Comparison of ENCODE assay signal across 28 mouse cellular contexts in genomic region chr5:122293131-122293530, GRCm38 (mm10). TPM values are rescaled to one million over a fixed set of nuclear protein-coding genes. Genes with fewer than 3 reads are reported as not detected.
DNase-seq lines count a peak whose midpoint lies in the region; ATAC-seq and TF ChIP-seq lines count a peak whose summit lies in the region.
"Had no signal": no experiment of that assay in that cellular context is flagged by ENCODE, and none has a peak within 500 bp of the region (broad histone marks: within the 10 kb centered on the region; RNA-seq: fewer than 3 reads in every experiment).

No protein-coding gene starts in this region.

- H3K36me3 ChIP-seq in heart, embryonic 14.5 days (ENCODE audit: control insufficient read depth, insufficient read depth, low read length): peaks cover 9% of the 10 kb centered on the region
- H3K36me3 ChIP-seq in liver, adult 2 months (ENCODE audit: control insufficient read depth, insufficient read depth, low read length): no peaks in the 10 kb centered on the region
- peaks cover 20% of the 10 kb centered on the region for H3K36me3 ChIP-seq in liver, embryonic 12.5 days
- H3K36me3 ChIP-seq in stomach, embryonic 16.5 days (ENCODE audit: control insufficient read depth, insufficient read depth, low read length): no peaks in the 10 kb centered on the region
- H3K36me3 ChIP-seq: embryonic facial prominence, embryonic 15.5 days had no signal

- peaks cover 49% of the 10 kb centered on the region for H3K79me2 ChIP-seq in liver, adult 2 months (ENCODE audit: control insufficient read depth, insufficient read depth, low read length)

- no peak for TF ChIP-seq POLR2A in liver, adult 2 months (IDR thresholded peaks at IDR 0.05; ENCODE audit: extremely low read depth, insufficient read depth, low read length)

- ATAC-seq in heart, embryonic 14.5 days (ENCODE audit: insufficient number of reproducible peaks, insufficient read depth, low FRiP score, low read depth): no peak
- ATAC-seq in liver, embryonic 12.5 days: no peak
- no peak for ATAC-seq in stomach, embryonic 16.5 days (ENCODE audit: insufficient read depth, low FRiP score)
- ATAC-seq: activated CD4-positive, CD25-positive, alpha-beta regulatory T cell, adult 4 months; forebrain, postnatal 0 days; hindbrain, embryonic 16.5 days; midbrain, embryonic 16.5 days had no signal

- intact Hi-C loops in gastrocnemius, adult 2 months (cut with DNase I): no loop called here
- intact Hi-C loops in heart, postnatal 36 days (cut with DNase I): no loop called here

- no peak overlapping the region for H3K9ac ChIP-seq in heart, embryonic 14.5 days (ENCODE audit: low read length)
- H3K9ac ChIP-seq in liver, adult 2 months (ENCODE audit: low read depth, low read length): no peak overlapping the region
- no peak overlapping the region for H3K9ac ChIP-seq in liver, embryonic 12.5 days
- no peak overlapping the region for H3K9ac ChIP-seq in stomach, embryonic 16.5 days (ENCODE audit: low read length)
- H3K9ac ChIP-seq: embryonic facial prominence, embryonic 15.5 days; forebrain, postnatal 0 days; liver, embryonic 14.5 days; lung, embryonic 14.5 days had no signal

- peaks cover 26 to 45% of the 10 kb centered on the region in 2 experiments for H3K4me1 ChIP-seq in heart, embryonic 14.5 days (ENCODE audit: control insufficient read depth in 2 of 2, insufficient read depth in 2 of 2, low read length in 2 of 2)
- H3K4me1 ChIP-seq in liver, adult 2 months (ENCODE audit: control insufficient read depth, insufficient read depth, low read length): peaks cover 40% of the 10 kb centered on the region
- peaks cover 53% of the 10 kb centered on the region for H3K4me1 ChIP-seq in liver, embryonic 12.5 days
- peaks cover 45% of the 10 kb centered on the region for H3K4me1 ChIP-seq in stomach, embryonic 16.5 days (ENCODE audit: control insufficient read depth, insufficient read depth, low read length)

- peak overlapping the region; percentile 45 for H3K4me3 ChIP-seq in gastrocnemius, adult 2 months
- H3K4me3 ChIP-seq in heart, embryonic 14.5 days (ENCODE audit: control insufficient read depth in 1 of 2, insufficient read depth in 1 of 2, low read depth in 1 of 2, low read length in 2 of 2): no peak overlapping the region
- H3K4me3 ChIP-seq in liver, adult 2 months (ENCODE audit: insufficient read depth, low read depth, low read length): no peak overlapping the region
- H3K4me3 ChIP-seq in liver, embryonic 12.5 days: no peak overlapping the region
- H3K4me3 ChIP-seq in stomach, embryonic 16.5 days (replicated peaks; ENCODE audit: low read length): no peak overlapping the region
- H3K4me3 ChIP-seq: embryonic facial prominence, embryonic 10.5 days; embryonic facial prominence, embryonic 15.5 days; forebrain, embryonic 12.5 days; limb, embryonic 13.5 days had no signal

- no peaks in the 10 kb centered on the region for H3K27me3 ChIP-seq in heart, embryonic 14.5 days (ENCODE audit: control insufficient read depth, insufficient read depth, low read length)
- no peaks in the 10 kb centered on the region for H3K27me3 ChIP-seq in liver, adult 2 months (ENCODE audit: control insufficient read depth, insufficient read depth, low read length)
- no peaks in the 10 kb centered on the region for H3K27me3 ChIP-seq in liver, embryonic 12.5 days (replicated peaks)
- H3K27me3 ChIP-seq in stomach, embryonic 16.5 days (ENCODE audit: control insufficient read depth, insufficient read depth, low read length): no peaks in the 10 kb centered on the region
- H3K27me3 ChIP-seq: CH12.LX; embryonic facial prominence, embryonic 15.5 days; forebrain, embryonic 12.5 days; limb, embryonic 13.5 days had no signal

- H3K9me3 ChIP-seq in heart, embryonic 14.5 days (ENCODE audit: control insufficient read depth, low read length): no peaks in the 10 kb centered on the region
- H3K9me3 ChIP-seq in liver, embryonic 12.5 days (replicated peaks): no peaks in the 10 kb centered on the region
- H3K9me3 ChIP-seq in stomach, embryonic 16.5 days (replicated peaks; ENCODE audit: control insufficient read depth, low read length): no peaks in the 10 kb centered on the region
- H3K9me3 ChIP-seq: embryonic facial prominence, embryonic 15.5 days had no signal

- no peak for TF ChIP-seq CTCF in gastrocnemius, adult 2 months (IDR thresholded peaks at IDR 0.05)
- TF ChIP-seq CTCF in liver, adult 2 months (IDR thresholded peaks at IDR 0.05; ENCODE audit: low read depth, low read length): peak; percentile 12; the same call in 1 of the 2 replicates

- no peak for DNase-seq in gastrocnemius, adult 2 months
- no peak for DNase-seq in gastrocnemius, postnatal 4 days (ENCODE audit: low spot score in 2 of 2)
- no peak for DNase-seq in heart, postnatal 36 days
- peak; percentile 69 for DNase-seq in liver, adult 2 months (ENCODE audit: extremely low read depth, low read depth, low spot score)
- DNase-seq in urinary bladder, postnatal 14 days (ENCODE audit: low spot score): no peak
- DNase-seq: adrenal gland, adult 8-10 months; cerebellum, adult 8-10 months; cerebellum, postnatal 25 days; forebrain, postnatal 0 days; gastrocnemius, postnatal 10 days; kidney, adult 8-10 months; kidney, postnatal 4 days; lung, embryonic 14.5 days; lung, postnatal 14 days; spleen, adult 18-20 months had no signal

- 43% methylated on average over 6 of the region's 6 CpGs for WGBS in heart, embryonic 14.5 days
- 17% methylated on average over 6 of the region's 6 CpGs for WGBS in liver, adult 2 months
- WGBS in liver, embryonic 12.5 days (ENCODE audit: insufficient replicate concordance): 83% methylated on average over 6 of the region's 6 CpGs
- WGBS in stomach, embryonic 16.5 days: 62% methylated on average over 6 of the region's 6 CpGs

- peak overlapping the region; percentile 85 for H3K27ac ChIP-seq in gastrocnemius, adult 2 months
- no peak overlapping the region for H3K27ac ChIP-seq in heart, embryonic 14.5 days (replicated peaks in 1 of 2; ENCODE audit: control insufficient read depth in 1 of 2, insufficient read depth in 1 of 2, low read depth in 2 of 2, low read length in 2 of 2)
- H3K27ac ChIP-seq in liver, adult 2 months (replicated peaks; ENCODE audit: insufficient read depth, low read depth, low read length): no peak overlapping the region
- H3K27ac ChIP-seq in liver, embryonic 12.5 days: no peak overlapping the region
- peak overlapping the region; percentile 19 for H3K27ac ChIP-seq in stomach, embryonic 16.5 days (ENCODE audit: low read length)
- H3K27ac ChIP-seq: embryonic facial prominence, embryonic 15.5 days; kidney, postnatal 0 days; limb, embryonic 13.5 days; liver, embryonic 14.5 days had no signal

- H3K4me2 ChIP-seq in heart, embryonic 14.5 days (ENCODE audit: low read length): peak overlapping the region; percentile 24
- no peak overlapping the region for H3K4me2 ChIP-seq in liver, embryonic 12.5 days
- no peak overlapping the region for H3K4me2 ChIP-seq in stomach, embryonic 16.5 days (ENCODE audit: low read depth, low read length)
- H3K4me2 ChIP-seq: embryonic facial prominence, embryonic 15.5 days; forebrain, embryonic 12.5 days; limb, embryonic 13.5 days; lung, embryonic 14.5 days had no signal

RNA-seq across cellular contexts. Expression of gene Pptc7, which starts 9.0 kb away (rescaled TPM):
- total RNA-seq in gastrocnemius, adult 2 months (2021): 100 to 1,000 TPM; 103 to 115 TPM
- total RNA-seq in gastrocnemius, postnatal 4 days (2021): 10 to 100 TPM; 16.6 to 17.0 TPM
- polyA plus RNA-seq in heart, embryonic 14.5 days (2014; fragmentation: Nextera tagmentation; extraction: Ambion mirVana): 13.0 and 16.3 TPM in 2 replicates
- total RNA-seq in heart, postnatal 36 days (2021): 10 to 100 TPM; 89.5 to 98.4 TPM
- total RNA-seq in liver, adult 2 months (2014; rRNA removed): 16.3 and 17.6 TPM in 2 replicates
- polyA plus RNA-seq in liver, adult 2 months (2012; rRNA removed): 8.7 and 9.5 TPM in 2 replicates
- polyA plus RNA-seq in liver, embryonic 12.5 days (2016; fragmentation: Nextera tagmentation; extraction: Ambion mirVana): 6.1 and 6.8 TPM in 2 replicates
- polyA plus RNA-seq in stomach, embryonic 16.5 days (2015; fragmentation: Nextera tagmentation; extraction: Ambion mirVana): 8.0 and 8.3 TPM in 2 replicates

RNA-seq across cellular contexts. Expression of gene Tctn1, which starts 28.9 kb away (rescaled TPM):
- 1 to 10 TPM; 1.8 to 2.0 TPM for total RNA-seq in gastrocnemius, adult 2 months (2021)
- total RNA-seq in gastrocnemius, postnatal 4 days (2021): 1 to 10 TPM; 7.6 to 10.0 TPM
- 3.4 and 3.7 TPM in 2 replicates for polyA plus RNA-seq in heart, embryonic 14.5 days (2014; fragmentation: Nextera tagmentation; extraction: Ambion mirVana)
- total RNA-seq in heart, postnatal 36 days (2021): 1 to 10 TPM; 4.3 to 4.6 TPM
- total RNA-seq in liver, adult 2 months (2014; rRNA removed): 1.6 and 1.9 TPM in 2 replicates
- 3.5 and 5.9 TPM in 2 replicates for polyA plus RNA-seq in liver, adult 2 months (2012; rRNA removed)
- polyA plus RNA-seq in liver, embryonic 12.5 days (2016; fragmentation: Nextera tagmentation; extraction: Ambion mirVana): 1.2 and 1.7 TPM in 2 replicates
- polyA plus RNA-seq in stomach, embryonic 16.5 days (2015; fragmentation: Nextera tagmentation; extraction: Ambion mirVana): 5.0 and 7.2 TPM in 2 replicates

Comparison
In these comparisons a context has a peak if more than half of its experiments do, and no peak if none do; other contexts are left out.
1. H3K27ac ChIP-seq: peak in gastrocnemius, adult 2 months (single experiment) and stomach, embryonic 16.5 days (single experiment); none in heart, embryonic 14.5 days (0 of 2), liver, adult 2 months (single experiment) and liver, embryonic 12.5 days (single experiment).